Mouse (Mus musculus): ENCODE measurements at regions not wholly inside any gene's neighbourhood (a gene's known extent, or its start where the extent isn't known, plus 50 kb on each side); places are given as distances from the start of the nearest gene placed in this dataset.
"Not testable (repeated sequence)": the region's sequence is repeated elsewhere in the genome, so short reads cannot be mapped to it uniquely, and the experiment has no call there.

DNA sequence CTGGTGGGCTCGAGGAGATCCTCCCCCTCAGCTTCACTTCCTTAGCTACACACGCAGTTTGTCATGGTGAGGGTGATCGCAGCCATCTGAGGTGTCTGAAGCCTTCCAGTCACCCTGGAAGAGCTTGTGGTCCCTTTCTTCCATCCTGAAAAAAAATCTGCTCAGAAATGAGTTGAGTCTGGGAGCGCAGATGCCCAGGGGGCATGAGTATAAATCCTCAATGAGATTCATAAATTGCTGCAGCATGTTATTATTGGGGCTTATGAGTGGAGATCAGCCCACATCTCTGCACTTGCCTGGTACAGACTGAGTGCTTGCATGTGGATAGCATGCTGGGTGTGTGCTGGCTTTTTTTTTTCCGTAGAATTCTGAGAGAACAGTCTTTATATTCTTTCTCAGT, 247.6 kb downstream of the Enc1 start:
- no peak for DNase-seq (ENCODE audit: low spot score in 2 of 2)

DNA sequence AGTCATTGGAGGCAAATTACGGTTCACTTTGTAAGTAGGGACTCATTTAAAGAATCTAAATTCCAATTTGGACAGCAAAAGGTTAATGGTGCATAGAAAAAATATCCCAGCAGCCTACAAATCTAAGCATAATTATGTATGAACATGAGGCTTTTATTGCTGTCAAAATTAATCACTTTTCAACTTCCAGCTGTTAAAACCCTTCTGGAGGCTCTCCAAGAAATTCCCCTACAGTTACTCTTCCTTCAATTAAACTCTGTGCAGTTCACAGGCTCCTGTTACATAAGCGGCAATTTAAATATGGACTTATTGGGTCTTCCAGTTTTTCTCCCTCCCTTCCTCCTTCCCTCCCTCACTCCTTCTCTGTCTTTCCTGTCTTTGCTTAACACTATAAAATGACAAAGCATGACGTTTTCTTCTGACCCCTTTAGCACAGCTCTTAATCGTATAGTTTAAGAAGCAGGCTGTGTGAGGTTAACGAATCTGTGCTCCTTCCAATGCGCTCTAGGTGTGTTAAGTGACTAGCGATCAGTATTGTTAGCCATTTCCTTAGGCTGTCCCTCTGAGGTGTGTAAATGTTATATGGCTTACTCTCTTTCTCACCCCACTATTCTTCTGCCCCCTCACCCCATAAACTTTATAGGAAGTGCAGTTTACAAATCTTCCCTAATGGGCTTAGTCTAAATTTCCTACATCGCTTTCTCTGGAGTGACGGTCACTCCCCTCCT, 247.0 kb downstream of the Enc1 start:
- DNase-seq (ENCODE audit: low spot score in 2 of 2), result no peak

DNA sequence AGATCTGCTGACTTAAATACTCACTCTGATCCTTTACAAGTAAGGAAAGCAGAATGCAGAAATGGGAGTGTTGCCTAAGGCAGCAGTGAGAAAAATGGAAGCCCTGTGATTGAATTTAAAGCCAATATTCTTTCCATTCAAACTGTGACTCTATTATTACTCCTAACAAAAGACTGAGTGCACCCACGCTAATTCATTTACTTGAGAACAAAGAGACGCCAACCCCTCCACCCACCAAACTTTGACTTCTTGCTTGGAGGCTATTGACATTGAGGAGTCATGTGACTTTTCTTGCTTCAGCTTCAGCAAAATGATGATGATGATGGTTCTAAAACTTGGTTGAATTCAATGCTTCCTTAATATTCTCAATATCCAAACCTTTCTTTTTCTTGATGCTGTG, 245.6 kb downstream of the Enc1 start:
- no peak for DNase-seq (ENCODE audit: low spot score in 2 of 2)

DNA sequence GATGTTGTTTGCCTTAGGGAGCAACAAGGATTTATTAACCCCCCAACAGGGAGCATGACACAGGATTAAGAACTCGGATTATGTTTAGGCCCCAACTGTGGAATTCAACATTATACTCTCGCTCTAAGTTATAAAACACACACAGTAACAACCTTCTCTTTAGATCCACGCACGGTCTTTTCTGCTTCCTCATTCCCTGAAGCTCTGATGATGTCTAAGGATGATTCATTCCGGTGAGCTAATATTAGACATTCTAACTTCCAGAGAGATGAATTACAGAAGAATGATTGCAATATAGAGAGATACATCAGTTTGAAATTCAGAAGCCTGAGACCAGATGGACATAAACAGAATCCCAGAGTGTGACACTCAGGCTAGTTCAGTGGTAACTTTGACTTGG, 245.0 kb downstream of the Enc1 start:
- no peak for DNase-seq (ENCODE audit: low spot score in 2 of 2)

DNA sequence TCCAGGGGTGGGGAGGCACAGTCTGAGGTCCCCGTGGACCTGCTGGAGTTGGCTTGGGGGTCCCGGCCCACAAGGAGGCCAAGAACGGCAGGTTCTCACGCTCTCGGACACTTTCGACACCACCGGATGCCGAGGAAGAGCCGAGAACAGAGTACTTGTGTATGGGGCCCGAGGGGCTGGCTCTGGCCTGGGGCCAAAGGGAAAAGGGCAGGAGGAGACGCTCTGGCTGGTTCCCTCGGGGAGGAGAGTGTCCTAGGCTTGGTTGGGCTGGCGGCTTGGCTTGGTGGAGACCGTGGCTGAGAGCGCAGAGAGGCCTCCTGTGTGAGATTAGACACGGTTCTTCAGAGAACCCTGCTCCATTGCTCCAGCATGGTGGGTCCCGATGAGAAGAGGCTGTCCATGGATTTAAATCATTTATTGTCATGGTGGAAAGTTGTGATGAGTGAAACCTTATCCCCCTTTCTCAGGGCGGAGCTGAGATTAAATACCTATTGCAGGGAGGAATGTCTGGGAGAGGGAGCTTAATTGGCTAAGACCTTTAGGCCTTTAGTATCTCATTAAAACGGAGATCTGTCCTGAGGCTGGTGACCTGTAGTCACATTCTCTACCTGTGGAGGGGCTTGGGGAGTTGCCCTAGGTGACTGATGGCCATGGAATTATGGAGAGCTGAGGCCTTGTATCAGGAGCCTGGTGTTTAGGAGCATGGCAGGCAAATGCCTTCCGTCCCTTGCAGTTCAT, 244.1 kb downstream of the Enc1 start:
- no peak for DNase-seq (ENCODE audit: low spot score in 2 of 2)

DNA sequence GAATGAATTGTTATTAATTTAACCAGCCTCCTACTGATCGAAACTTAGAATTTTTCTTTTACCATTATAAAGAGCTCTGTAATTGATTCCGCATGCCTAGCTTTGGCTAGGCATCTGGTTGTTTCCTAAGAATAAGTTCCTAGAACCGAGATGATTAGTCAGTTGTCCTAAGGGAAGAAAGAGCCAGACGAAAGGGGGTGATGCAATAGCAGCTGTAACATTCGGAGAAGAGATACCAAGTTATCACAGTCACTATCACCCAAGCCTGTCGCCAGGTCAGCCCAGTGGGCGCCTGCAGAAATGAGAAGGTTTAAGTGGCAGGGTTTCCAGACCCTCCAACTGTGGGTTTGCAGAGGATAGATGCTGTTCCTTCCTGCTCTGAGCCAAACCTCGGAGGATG, 242.8 kb downstream of the Enc1 start:
- DNase-seq (ENCODE audit: low spot score in 2 of 2), result no peak

DNA sequence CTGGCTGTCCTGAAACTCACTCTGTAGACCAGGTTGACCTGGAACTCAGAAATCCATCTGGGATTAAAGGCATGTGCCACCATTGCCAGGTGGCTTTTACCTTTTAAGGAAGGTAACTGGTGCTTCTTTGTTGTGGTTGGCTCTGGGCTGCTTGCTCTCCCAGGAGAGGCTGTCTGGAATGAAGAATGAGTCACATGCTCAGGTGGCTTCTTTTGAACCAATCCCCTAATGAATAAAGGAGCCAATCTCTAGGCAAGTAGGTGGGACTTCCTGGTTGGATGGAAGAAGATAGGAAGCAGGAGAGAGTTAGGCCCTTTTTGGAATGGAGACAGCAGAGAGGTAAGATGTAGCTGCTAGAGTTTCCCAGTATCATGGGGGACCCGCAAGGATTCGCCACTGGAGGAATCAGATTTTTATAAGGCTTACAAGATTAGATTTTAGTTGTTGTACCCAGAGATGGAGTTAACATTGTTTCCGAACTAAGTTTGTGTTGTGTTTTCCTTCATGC, 241.6 kb downstream of the Enc1 start:
- no peak for DNase-seq (ENCODE audit: low spot score in 2 of 2)

DNA sequence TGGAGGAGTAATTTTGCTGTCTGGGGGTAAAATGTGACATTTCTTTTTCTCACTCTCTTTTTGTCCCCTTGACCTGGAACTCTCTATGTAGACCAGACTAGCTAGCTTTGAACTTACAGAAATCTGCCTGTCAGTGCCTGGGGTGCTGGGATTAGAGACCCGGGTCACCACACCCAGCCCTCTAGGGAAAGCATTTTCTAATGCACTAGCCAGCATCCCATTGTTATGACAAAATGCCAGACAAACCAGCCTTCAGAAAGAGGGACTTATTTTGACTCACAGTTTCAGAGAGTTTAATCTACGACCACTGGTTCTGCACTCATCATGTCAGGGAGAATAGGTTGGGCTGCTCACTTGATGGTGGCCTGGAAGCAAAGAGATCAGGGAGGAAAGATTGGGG, 240.4 kb downstream of the Enc1 start:
- DNase-seq (ENCODE audit: low spot score in 2 of 2), result no peak

DNA sequence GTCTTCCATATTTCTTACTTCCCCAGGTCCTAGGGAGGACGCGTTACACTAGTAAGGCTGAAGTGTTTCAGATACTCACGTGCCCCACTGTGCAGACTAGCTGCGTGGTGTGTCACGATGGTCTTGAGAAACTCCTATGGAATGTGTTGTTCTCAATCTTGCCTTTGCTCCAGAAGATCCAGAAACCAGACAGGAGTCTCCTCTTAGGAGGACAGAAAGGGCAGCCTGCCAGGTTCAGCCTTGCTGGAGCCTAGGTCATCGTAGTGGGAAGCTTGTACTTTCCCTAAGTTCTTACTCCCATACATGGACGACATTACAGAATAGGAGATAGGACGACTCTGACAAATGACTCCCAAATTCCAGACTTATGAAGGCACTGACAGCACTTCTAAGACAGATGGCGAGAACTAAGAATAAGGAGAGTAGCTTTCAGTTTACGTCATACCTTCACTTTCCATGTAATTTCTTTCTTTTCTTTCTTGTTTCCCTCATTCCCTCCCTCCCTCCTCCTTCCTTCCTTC, 238.2 kb downstream of the Enc1 start:
- DNase-seq (ENCODE audit: low spot score in 2 of 2), result no peak

DNA sequence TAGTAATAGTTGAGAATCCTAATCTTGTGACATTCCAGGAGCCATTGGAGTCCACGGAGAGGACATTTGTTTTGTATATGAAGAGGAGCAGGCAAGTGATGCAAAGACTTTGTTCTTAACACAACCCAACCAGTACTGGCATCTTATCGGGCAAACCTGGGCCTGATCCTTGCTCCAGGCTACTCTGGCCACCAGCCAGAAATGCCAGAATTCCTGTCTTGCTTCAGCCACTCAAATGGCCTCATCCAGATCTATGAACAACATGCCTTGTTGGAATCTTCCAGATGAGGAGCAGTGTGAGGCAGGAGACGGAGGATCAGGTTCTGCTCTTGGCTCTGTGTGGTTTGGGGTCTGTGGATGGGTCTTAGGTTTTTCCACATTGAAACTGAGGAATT, 233.1 kb downstream of the Enc1 start:
- DNase-seq (ENCODE audit: low spot score in 2 of 2), result no peak

DNA sequence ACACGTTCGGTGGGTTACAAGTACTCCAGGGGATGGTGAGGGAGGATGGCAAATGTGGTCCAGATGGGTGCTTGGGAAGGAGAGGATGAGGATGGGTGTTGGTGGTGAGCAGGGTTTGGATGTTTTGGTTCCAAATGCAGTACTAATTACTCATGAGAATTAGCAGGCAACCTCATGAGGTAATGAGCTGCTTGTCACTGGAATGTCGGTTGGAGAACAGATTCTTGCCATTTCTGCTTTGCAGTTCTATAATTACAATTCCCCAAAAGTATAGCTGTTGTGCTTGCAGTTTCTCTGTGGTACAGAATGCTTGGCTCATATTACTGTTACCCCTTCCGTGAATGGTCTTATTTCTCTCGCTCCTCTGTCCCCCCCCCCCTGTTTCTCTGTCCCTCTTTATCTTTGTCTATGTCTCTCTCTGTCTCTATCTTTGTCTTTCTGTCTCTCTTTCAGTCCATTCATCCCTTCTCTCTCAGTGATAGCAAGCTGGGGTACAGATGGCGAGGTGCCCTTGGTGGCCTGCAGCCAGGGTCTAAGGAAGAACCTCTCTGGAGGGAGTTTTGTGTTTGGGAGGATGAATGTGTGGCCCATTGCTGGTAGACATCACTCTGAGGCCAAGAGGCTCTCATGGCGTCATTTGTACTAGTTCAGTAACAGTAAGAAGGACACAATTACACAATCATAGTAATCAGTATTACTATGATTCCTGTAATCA, 232.5 kb downstream of the Enc1 start:
- DNase-seq (ENCODE audit: low spot score in 2 of 2), result no peak

DNA sequence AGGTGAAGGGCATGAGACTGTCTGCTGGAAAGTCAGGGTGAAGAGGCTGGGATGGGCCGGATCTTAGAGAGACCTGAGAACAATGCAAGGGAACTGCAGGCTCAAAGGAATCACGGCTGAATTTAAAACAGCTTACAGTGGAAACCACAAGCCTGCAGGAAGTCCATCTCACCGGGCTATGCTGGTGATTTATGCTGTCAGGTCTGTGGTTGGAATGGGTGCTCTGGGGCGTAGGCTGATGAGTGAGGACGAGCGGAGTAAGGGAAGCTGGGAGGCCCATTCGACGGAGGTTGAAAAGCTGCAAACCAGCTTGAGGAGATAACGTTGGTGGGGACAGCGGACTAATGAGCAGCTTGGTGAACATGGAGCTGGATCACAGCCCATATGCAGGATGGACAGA, 229.1 kb downstream of the Enc1 start:
- no peak for DNase-seq (ENCODE audit: low spot score in 2 of 2)

DNA sequence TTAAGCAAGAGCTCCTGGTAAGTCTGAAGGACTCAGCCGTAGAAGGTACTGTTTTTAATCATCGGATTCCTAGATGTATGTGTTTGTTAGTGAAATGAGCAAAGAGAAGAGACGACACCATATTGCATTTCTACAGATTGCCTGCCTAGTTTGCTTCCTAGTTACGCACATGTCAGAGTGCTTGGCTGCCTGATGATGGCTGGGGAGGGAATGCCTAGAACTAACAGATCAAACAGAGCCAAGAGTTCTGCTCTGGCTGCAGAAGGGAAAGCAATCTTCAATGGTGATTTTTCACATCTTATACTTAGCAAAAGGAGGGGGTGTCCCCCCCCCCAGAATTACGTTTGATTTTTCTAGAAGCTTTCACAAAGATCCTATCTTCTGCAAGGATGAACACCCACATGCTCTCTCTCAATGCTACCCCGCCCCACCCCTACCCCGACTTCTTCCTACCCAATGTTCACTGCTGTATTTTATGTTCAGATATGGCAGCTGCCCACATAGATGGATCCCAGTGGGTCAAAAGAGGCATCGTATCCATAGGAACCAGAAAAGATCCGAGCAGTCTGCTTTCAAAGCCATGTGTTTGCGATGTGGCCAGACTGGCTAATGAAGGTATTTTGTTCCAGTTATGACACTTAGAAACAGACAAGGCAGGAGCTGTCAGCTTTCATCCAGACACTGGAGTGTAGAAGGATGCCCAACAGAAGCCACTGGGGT, 228.1 kb downstream of the Enc1 start:
- DNase-seq (ENCODE audit: low spot score in 2 of 2), result no peak

DNA sequence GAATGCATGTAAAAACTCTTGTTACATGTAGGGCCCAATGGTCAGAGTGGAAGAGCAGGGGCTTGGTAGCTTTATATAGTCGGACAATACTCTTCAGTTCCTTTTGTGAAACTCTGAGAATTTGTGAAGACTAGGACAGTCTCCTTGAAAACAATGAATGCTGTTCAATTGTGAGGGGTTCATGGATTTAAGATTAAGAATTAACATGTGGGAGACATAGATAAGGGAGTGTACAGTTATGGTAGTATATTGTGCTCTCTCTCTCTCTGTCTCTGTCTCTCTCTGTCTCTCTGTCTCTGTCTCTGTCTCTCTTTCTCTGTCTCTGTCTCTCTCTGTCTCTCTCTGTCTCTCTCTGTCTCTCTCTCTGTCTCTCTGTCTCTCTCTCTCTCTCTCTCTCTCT, 225.7 kb downstream of the Enc1 start:
- DNase-seq (ENCODE audit: low spot score in 2 of 2), result not testable (repeated sequence)

DNA sequence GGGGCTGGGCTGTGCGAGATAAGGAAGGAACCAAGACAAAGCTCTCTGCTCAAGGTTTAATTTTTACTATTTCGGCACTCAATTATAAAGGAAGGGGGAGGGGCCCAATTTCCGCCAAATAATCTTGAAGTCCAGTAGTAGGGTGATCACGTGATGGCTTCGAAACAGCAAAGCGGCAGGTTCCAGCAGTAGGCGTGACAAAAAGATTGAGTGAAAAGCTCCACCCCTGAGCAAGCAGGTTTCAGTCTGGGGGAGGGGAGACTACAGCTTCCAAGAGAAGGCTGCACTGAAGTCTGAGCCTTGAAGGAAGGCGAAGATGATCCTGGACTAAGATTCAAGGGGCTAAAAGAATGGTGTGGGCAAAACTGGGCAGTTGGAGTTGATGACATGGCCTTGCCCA, 222.9 kb downstream of the Enc1 start:
- DNase-seq (ENCODE audit: low spot score in 2 of 2), result no peak

DNA sequence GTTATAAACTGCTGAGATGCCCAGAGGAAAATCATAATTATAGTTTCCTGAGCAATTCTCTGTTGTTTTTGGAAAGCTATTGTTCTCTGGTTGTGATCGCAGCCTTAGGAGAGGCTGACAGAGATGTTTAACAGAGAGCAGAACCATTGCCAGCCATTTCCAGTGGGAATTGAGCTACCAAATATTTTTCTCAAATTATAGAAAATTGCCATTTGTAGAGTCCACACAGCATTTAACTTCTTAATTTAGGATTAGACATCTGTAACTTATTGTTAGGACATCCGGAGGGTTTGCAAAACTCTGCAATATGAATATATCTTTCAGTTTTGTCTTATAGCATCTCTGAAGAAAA, 222.0 kb downstream of the Enc1 start:
- DNase-seq (ENCODE audit: low spot score in 2 of 2), result no peak

DNA sequence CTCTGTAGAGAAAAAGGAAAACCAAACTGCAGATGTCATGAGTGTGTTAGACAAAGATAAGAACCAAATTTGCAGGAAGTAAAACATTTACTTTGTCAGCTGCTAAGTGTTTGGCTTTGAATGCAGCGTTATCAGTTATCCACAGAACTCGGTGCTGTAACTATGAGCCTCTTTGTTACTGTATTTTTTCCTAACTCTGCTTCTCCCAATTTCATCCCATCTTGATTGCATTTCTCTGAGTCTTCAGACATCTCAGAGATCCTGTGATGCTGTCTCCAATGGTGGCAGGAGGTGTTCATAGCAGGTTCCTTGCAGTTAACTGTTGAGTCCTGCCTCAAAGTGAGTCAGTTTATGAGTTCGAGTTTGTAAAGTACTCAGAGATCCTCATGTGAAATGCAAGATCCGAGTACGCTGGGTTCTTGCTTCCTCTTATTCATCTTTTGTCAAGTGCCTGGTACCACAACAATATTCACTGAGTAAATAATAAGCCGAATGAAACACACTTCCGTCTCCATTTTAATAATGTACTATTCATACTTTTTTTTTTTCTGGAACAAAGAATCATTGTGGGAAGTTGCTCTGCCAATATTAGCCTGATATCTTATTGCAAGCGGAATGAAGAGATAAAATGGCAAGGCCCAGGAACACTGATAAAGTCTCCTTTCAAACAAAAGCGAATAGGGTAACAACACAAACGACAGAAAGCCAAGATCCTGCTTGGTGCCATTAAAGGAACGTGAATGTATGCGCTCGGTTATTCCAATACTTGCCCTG, 221.4 kb downstream of the Enc1 start:
- DNase-seq (ENCODE audit: low spot score in 2 of 2), result no peak

DNA sequence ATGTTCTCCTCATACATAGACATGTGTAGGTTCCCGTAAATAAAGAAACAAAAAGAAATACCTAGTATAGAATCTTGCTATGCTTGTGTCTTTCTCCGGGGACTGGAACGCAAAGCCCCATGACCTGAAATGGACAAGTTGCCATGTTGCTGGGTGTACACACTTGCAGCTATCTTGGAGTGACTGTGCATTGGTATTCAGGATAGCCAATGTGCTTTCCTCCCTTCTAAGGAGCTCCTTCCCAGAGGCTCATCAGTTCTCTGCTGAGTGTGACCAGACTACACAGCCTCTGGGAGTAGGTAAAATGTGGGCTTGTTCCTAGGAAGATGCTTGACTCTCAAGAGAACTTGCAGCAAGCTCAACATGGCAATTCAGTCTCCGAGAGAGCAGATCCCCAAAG, 220.3 kb downstream of the Enc1 start:
- DNase-seq (ENCODE audit: low spot score in 2 of 2), result no peak

DNA sequence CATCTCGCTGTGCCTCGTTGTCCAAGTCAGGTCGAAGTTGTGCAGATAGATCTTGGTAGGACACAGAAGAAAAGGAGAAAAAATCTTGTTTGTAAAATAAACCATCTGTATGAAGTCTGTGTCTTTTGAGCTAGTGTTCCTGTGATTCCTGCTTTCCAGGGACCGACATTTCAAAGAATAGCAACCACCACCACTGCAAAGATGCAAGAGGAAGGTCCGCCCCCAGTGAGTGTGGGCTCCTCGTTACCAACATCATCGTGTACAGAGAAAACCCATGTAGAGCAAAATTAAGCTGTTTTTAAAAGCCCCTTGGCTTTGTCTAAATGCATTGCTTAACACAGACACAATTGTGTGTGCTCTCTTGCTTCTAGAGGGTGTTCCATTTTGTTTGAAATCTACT, 218.2 kb downstream of the Enc1 start:
- DNase-seq (ENCODE audit: low spot score in 2 of 2), result peak in 1 of 2 experiments; percentile 67

DNA sequence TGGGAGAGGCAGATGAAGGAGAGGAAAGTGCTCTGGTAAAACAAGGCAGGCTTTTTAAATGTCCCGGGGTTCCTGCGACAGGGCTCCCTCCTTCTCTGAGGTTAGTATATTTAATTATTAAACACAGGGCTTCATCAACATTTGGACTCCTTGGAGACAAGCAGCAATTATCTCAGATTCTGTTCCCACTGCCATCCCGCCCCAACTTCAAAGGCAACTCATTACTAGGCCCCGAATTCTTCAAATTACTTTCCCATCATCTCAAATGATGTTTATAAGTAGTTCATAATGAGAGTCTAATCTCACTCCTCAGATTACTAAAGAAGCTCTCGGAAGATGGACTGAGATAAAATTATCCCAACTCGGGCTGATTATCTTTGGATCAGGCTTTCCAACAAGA, 215.1 kb downstream of the Enc1 start:
- DNase-seq (ENCODE audit: low spot score in 2 of 2), result no peak

DNA sequence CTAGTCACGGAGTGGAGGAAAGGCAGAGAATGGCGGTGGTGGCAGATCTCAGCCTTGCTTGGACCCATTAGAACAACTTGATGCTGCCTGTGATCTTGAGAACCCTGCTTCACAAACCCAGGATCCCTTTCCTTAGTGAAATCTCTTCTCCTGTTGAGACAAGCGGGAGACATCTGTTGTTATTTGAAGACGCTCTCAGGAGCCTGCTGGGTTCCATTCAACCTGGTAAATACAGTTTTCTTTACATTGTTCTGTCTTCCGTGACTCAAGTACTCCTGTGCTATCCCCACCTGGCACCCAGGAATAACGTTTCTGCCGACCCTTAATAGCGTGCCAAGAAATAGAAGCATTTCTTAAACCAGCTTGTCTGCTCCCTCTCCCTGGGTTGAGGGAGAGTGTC, 213.8 kb downstream of the Enc1 start:
- no peak for DNase-seq (ENCODE audit: low spot score in 2 of 2)

All from right cerebral cortex, postnatal 36 days (tissue).